Mouse (Mus musculus) left cerebral cortex, postnatal 10 days (tissue): ENCODE results near the gene Ms4a8a. TPM values are rescaled to one million over a fixed set of nuclear protein-coding genes. Genes with fewer than 3 reads are reported as not detected.
"Not testable (repeated sequence)": the region's sequence is repeated elsewhere in the genome, so short reads cannot be mapped to it uniquely, and the experiment has no call there.

Source experiments
- DNase-seq, 2 experiments: peaks; one replicate each; pipeline ENCODE4 v3.0.0; 2021 to 2022; ENCODE audit warnings: low spot score in 2 of 2, mixed read lengths in 1 of 2; ENCODE audit errors: extremely low spot score in 1 of 2
- intact Hi-C: fragments of 180-260 bp; cut with DNase I; formaldehyde crosslinking; loops from one replicate; pipeline ENCODE4 v1.15.1; 2025
- total RNA-seq, 2 experiments: library from RNA; stranded (reverse); gene quantifications; 2 replicates each; pipeline ENCODE4 v1.2.3; 2021

Gene Ms4a8a
- total RNA-seq = under 1 TPM in 1 of 2 experiments, not detected in 1; 0.43 TPM

- DNase-seq = no peak
- intact Hi-C loops = no loop called here
Observed at GRCm38 (mm10) chr19:11080934-11081333, at the start of gene Ms4a8a. Gene Ms4a8a (minus strand): TSS chr19:11081102.

GRCm38 (mm10) chr19:11129702-11130101, 48.8 kb upstream of the Ms4a8a start:
- intact Hi-C loops = no loop called here
- DNase-seq = no peak

- peak in 1 of 2 experiments; percentile 23 for DNase-seq
- intact Hi-C loops = not testable (repeated sequence)
Observed at GRCm38 (mm10) chr19:11121016-11121420, 40.1 kb upstream of the Ms4a8a start.

- DNase-seq = no peak
Observed at GRCm38 (mm10) chr19:11119338-11119737, 38.4 kb upstream of the Ms4a8a start.

GRCm38 (mm10) chr19:11107746-11108145, 26.8 kb upstream of the Ms4a8a start:
- DNase-seq = no peak
- intact Hi-C loops = no loop called here

More at GRCm38 (mm10) chr19:11119338-11119737, 38.4 kb upstream of the Ms4a8a start:
- intact Hi-C loops = no loop called here

- intact Hi-C loops = no loop called here
- no peak for DNase-seq
Observed at GRCm38 (mm10) chr19:11101880-11102279, 21.0 kb upstream of the Ms4a8a start.

- intact Hi-C loops = no loop called here
- no peak for DNase-seq
Observed at GRCm38 (mm10) chr19:11098401-11098800, 17.5 kb upstream of the Ms4a8a start.

GRCm38 (mm10) chr19:11092131-11092530, 11.2 kb upstream of the Ms4a8a start:
- DNase-seq = not testable (repeated sequence)

GRCm38 (mm10) chr19:11070364-11070763, 10.5 kb downstream of the Ms4a8a start:
- intact Hi-C loops = no loop called here
- DNase-seq = no peak

More at GRCm38 (mm10) chr19:11092131-11092530, 11.2 kb upstream of the Ms4a8a start:
- intact Hi-C loops = not testable (repeated sequence)

GRCm38 (mm10) chr19:11065202-11065875, 15.6 kb downstream of the Ms4a8a start:
- no peak for DNase-seq
- intact Hi-C loops = no loop called here

GRCm38 (mm10) chr19:11060900-11061299, 20.0 kb downstream of the Ms4a8a start:
- no peak for DNase-seq
- intact Hi-C loops = no loop called here

GRCm38 (mm10) chr19:11059967-11060366, 20.9 kb downstream of the Ms4a8a start:
- DNase-seq = no peak
- intact Hi-C loops = no loop called here

GRCm38 (mm10) chr19:11055700-11056099, 25.2 kb downstream of the Ms4a8a start:
- DNase-seq, intact Hi-C loops: not testable (repeated sequence)

- intact Hi-C loops = no loop called here
- DNase-seq = no peak
Observed at GRCm38 (mm10) chr19:11053277-11053676, 27.6 kb downstream of the Ms4a8a start.

- intact Hi-C loops = no loop called here
- no peak for DNase-seq
Observed at GRCm38 (mm10) chr19:11052877-11053276, 28.0 kb downstream of the Ms4a8a start.

GRCm38 (mm10) chr19:11050286-11050685, 30.6 kb downstream of the Ms4a8a start:
- intact Hi-C loops = no loop called here
- no peak for DNase-seq

- intact Hi-C loops = no loop called here
- DNase-seq = no peak
Observed at GRCm38 (mm10) chr19:11049426-11049825, 31.5 kb downstream of the Ms4a8a start.

- intact Hi-C loops = no loop called here
Observed at GRCm38 (mm10) chr19:11048503-11048902, 32.4 kb downstream of the Ms4a8a start.

GRCm38 (mm10) chr19:11048009-11048408, 32.9 kb downstream of the Ms4a8a start:
- intact Hi-C loops = no loop called here
- no peak for DNase-seq

More at GRCm38 (mm10) chr19:11048503-11048902, 32.4 kb downstream of the Ms4a8a start:
- no peak for DNase-seq

- intact Hi-C loops = no loop called here
- peak in 1 of 2 experiments; percentile 66 for DNase-seq
Observed at GRCm38 (mm10) chr19:11044996-11045711, 35.7 kb downstream of the Ms4a8a start.
